Mouse (Mus musculus) liver, adult 2 months (tissue): Measurements from ENCODE around the gene Fndc4. TPM values are rescaled to one million over a fixed set of nuclear protein-coding genes. Genes with fewer than 3 reads are reported as not detected.

Source experiments
- DNase-seq: peaks from one replicate; pipeline ENCODE4 v3.0.0-alpha.2; 2011; ENCODE audit warnings: low read depth, low spot score; ENCODE audit errors: extremely low read depth
- H3K27ac ChIP-seq: fragments of 200-500 bp; replicated peaks from 2 replicates; pipeline ENCODE4 v1.5.1; 2012; ENCODE audit warnings: low read depth, mild to moderate bottlenecking, control low read depth, inconsistent platforms, low read length; ENCODE audit not compliant: insufficient read depth
- H3K27me3 ChIP-seq: fragments of 200-500 bp; 2 replicates; pipeline ENCODE4 v1.6.1; 2012; ENCODE audit warnings: mild to moderate bottlenecking, moderate library complexity, low read length, inconsistent platforms; ENCODE audit not compliant: control insufficient read depth, insufficient read depth
- H3K36me3 ChIP-seq: fragments of 200-500 bp; 2 replicates; pipeline ENCODE4 v1.6.1; 2012; ENCODE audit warnings: low read length, inconsistent platforms; ENCODE audit not compliant: control insufficient read depth, insufficient read depth
- H3K4me1 ChIP-seq: fragments of 200-500 bp; 2 replicates; pipeline ENCODE4 v1.6.1; 2011; ENCODE audit warnings: low read length; ENCODE audit not compliant: control insufficient read depth, insufficient read depth
- H3K4me3 ChIP-seq: fragments of 200-500 bp; 2 replicates; pipeline ENCODE4 v1.5.1; 2011; ENCODE audit warnings: low read depth, mild to moderate bottlenecking, control low read depth, low read length, moderate library complexity; ENCODE audit not compliant: insufficient read depth
- H3K79me2 ChIP-seq: fragments of 200-500 bp; 2 replicates; pipeline ENCODE4 v1.6.1; 2012; ENCODE audit warnings: inconsistent platforms, mild to moderate bottlenecking, low read length, moderate library complexity; ENCODE audit not compliant: control insufficient read depth, insufficient read depth
- H3K9ac ChIP-seq: fragments of 200-500 bp; 2 replicates; pipeline ENCODE4 v1.6.1; 2012; ENCODE audit warnings: low read depth, mild to moderate bottlenecking, control low read depth, inconsistent platforms, low read length
- CTCF ChIP-seq: fragments of 200-500 bp; IDR thresholded peaks from 2 replicates; pipeline ENCODE4 v1.5.1; 2011; ENCODE audit warnings: low read depth, low read length, control low read depth
- POLR2A ChIP-seq: fragments of 200-500 bp; IDR thresholded peaks from 2 replicates; pipeline ENCODE4 v1.6.1; 2011; ENCODE audit warnings: low read length, control low read depth; ENCODE audit not compliant: insufficient read depth; ENCODE audit errors: extremely low read depth
- WGBS: fragments of 180-500 bp; shearing (Covaris S2); methylation state at CpG from one replicate; pipeline ENCODE4 v1.1.7; 2018; 5-methylcytosine and 5-hydroxymethylcytosine counted together
- polyA plus RNA-seq: library from polyadenylated mRNA; depleted of rRNA; stranded (reverse); fragments of >200 nt; gene quantifications from 2 replicates; pipeline ENCODE4 v1.2.3, GENCODE M21; 2012
- total RNA-seq: library from RNA; depleted of rRNA; stranded (reverse); fragments of >200 nt; gene quantifications from 2 replicates; pipeline ENCODE4 v1.2.3, GENCODE M21; 2014

The Fndc4 gene
- total and polyA plus RNA-seq, 2 experiments = 30.6 to 97.7 TPM

DNA sequence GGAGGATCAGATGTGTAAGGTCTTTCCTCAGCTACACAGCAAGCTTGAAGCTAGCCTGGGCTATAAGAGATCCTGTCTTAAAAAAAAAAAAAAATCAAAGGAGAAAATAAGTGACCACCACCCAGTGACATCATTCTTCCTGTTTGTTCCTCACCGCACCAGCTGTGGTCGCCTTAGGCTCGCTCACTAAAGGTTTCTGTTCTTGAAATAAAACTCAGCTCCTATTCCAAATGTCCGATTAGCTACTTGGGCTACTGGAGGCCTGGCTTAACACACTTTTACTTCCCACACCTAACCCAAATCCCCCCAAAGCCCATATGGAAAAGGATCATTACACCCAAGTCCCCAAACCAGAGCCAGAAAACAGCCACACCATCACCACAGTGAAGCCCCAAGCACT lies 7.7 kb downstream of the Fndc4 start:
- Histone ChIP-seq H3K27me3 (no peaks in the 10 kb centered on the region), H3K4me3 (no peak overlapping the region), H3K27ac (no peak overlapping the region), H3K79me2 (no peaks in the 10 kb centered on the region), H3K36me3 (peaks cover 2% of the 10 kb centered on the region; the same call in 1 of the 2 replicates), H3K4me1 (peaks cover 3% of the 10 kb centered on the region; the same call in 1 of the 2 replicates), H3K9ac (no peak overlapping the region)
- no peak for DNase-seq
- TF ChIP-seq CTCF (no peak), POLR2A (no peak)
- WGBS = 87% methylated on average over 4 of the region's 4 CpGs

DNA sequence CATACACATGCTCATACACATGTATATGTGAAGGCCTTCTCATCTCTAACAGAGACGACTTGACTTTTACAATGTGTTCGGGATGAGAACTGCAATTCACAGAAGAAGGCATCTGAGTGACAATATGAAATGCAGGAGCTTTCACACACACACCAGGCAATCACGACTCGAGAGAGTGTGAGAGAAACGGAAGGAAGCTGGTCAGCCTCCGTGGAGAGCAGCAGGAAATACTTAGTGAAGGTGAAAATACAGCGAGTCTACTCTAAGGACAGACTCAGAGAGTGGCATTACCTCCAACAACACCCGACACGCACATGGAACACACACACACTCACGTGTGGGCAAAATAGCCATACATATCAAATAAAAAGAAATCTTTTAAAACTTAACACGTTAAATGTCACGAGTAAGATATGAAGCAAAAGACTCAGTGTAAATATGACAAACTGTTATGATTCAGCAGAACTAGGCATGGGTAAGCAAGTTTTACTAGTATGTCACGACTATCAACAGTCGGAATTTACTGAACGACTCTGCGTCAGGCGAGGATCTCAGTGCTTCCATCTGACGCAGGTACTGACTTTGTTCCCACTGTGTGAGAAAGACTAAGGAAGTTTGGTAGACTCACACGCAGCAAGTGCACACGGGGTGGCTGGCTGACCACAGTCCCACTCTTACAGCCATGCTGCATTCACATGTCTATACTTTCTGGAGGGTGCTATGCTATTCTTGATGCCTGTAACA lies 16.5 kb downstream of the Fndc4 start:
- no peak overlapping the region for H3K9ac ChIP-seq
- DNase-seq = no peak
- no peak overlapping the region for H3K27ac ChIP-seq
- WGBS = 88% methylated on average over 20 of the region's 20 CpGs
- no peaks in the 10 kb centered on the region for H3K4me1 ChIP-seq
- peaks cover 27% of the 10 kb centered on the region; the same call in 1 of the 2 replicates for H3K36me3 ChIP-seq
- H3K27me3 ChIP-seq = no peaks in the 10 kb centered on the region
- no peaks in the 10 kb centered on the region for H3K79me2 ChIP-seq
- TF ChIP-seq CTCF (no peak), POLR2A (no peak)
- H3K4me3 ChIP-seq = no peak overlapping the region

DNA sequence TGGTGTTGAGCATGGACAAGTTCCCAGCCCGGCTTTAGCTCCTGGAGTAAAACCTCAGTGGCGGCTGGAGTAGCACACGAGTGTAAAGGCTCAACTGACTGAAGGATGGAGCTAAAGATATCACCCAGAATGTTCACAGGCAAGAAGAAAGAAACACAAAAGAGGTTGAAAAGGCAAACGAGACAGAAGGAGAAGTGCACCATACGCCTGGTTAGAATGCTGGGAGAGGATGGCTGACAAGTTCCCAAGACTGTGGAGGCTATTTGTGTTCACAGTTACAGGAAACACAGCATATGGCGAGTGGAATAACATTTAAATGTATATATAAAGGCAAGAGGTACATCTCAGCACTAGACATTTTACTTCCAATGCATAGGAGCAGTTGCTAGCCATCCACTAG lies 22.9 kb downstream of the Fndc4 start:
- no peaks in the 10 kb centered on the region for H3K27me3 ChIP-seq
- no peak for TF ChIP-seq CTCF
- TF ChIP-seq POLR2A = no peak
- 92% methylated on average over 6 of the region's 6 CpGs for WGBS
- no peak overlapping the region for H3K27ac ChIP-seq
- DNase-seq = no peak
- no peaks in the 10 kb centered on the region for H3K79me2 ChIP-seq
- no peak overlapping the region for H3K4me3 ChIP-seq
- no peak overlapping the region for H3K9ac ChIP-seq
- peaks cover 14% of the 10 kb centered on the region; the same call in 1 of the 2 replicates for H3K36me3 ChIP-seq
- H3K4me1 ChIP-seq = no peaks in the 10 kb centered on the region

- H3K27ac ChIP-seq = no peak overlapping the region
- H3K4me3 ChIP-seq = no peak overlapping the region
- no peaks in the 10 kb centered on the region for H3K79me2 ChIP-seq
- H3K36me3 ChIP-seq = peaks cover 8% of the 10 kb centered on the region
- no peak for DNase-seq
- 67% methylated on average over 6 of the region's 6 CpGs for WGBS
- H3K27me3 ChIP-seq = no peaks in the 10 kb centered on the region
- H3K4me1 ChIP-seq = no peaks in the 10 kb centered on the region
- no peak overlapping the region for H3K9ac ChIP-seq
- no peak for TF ChIP-seq CTCF
- no peak for TF ChIP-seq POLR2A
Measured at GRCm38 (mm10) chr5:31267686-31268085, 28.2 kb downstream of the Fndc4 start.

DNA sequence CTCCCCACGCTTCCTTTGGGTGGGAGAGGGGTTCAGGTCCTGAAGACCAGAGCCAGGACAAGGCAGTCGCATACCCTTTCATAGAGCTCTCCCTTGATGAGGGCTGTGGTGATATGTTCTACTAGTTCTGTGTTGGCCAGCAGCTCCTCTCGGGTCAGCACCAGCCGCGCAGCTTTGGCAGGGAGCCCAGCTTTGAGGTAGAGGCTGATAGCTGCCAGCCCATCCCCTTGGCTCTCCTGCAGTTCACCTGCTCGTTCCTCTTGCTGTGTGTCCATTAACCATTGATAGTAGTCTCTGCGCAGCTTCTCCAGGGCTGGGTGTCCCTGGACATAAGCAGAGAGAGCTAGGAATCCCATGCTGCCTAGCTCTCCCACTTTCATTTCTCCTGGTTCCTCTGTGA lies 29.8 kb downstream of the Fndc4 start:
- Histone ChIP-seq H3K4me3 (no peak overlapping the region), H3K27ac (no peak overlapping the region), H3K27me3 (no peaks in the 10 kb centered on the region), H3K4me1 (no peaks in the 10 kb centered on the region), H3K79me2 (no peaks in the 10 kb centered on the region), H3K9ac (no peak overlapping the region), H3K36me3 (peaks cover 9% of the 10 kb centered on the region)
- TF ChIP-seq CTCF (no peak), POLR2A (no peak)
- WGBS = 60% methylated on average over 7 of the region's 7 CpGs
- DNase-seq = no peak

- Histone ChIP-seq H3K79me2 (no peaks in the 10 kb centered on the region), H3K4me3 (no peak overlapping the region), H3K36me3 (peaks cover under 1% of the 10 kb centered on the region; the same call in 1 of the 2 replicates), H3K9ac (no peak overlapping the region), H3K27me3 (no peaks in the 10 kb centered on the region), H3K4me1 (peaks cover 2% of the 10 kb centered on the region), H3K27ac (no peak overlapping the region)
- TF ChIP-seq CTCF (no peak), POLR2A (no peak)
- 85% methylated on average over 11 of the region's 11 CpGs for WGBS
- no peak for DNase-seq
Measured at GRCm38 (mm10) chr5:31257616-31258015, 38.3 kb downstream of the Fndc4 start.
